Mouse (Mus musculus) intestine, postnatal 0 days (tissue): ENCODE measurements around the gene Thbs2. TPM values are rescaled to one million over a fixed set of nuclear protein-coding genes. Genes with fewer than 3 reads are reported as not detected.

Experiments
- ATAC-seq: fragments of 200-750 bp; cut with Nextera tagmentation; 2 replicates; pipeline ENCODE4 v1.8.0; 2017; ENCODE audit warnings: mild to moderate bottlenecking, moderate TSS enrichment, moderate library complexity
- H3K27ac ChIP-seq: fragments of 300-500 bp; sonication (generic); 2 replicates; pipeline ENCODE4 v1.5.1; 2014; ENCODE audit warnings: mild to moderate bottlenecking, low read depth, low read length, moderate library complexity
- H3K27me3 ChIP-seq: fragments of 300-500 bp; sonication (generic); replicated peaks from 2 replicates; pipeline ENCODE4 v1.6.1; 2014; ENCODE audit warnings: low read length, mixed read lengths; ENCODE audit not compliant: control insufficient read depth, insufficient read depth
- H3K36me3 ChIP-seq: fragments of 300-500 bp; sonication (generic); 2 replicates; pipeline ENCODE4 v1.6.1; 2014; ENCODE audit warnings: mild to moderate bottlenecking, moderate library complexity; ENCODE audit not compliant: control insufficient read depth, insufficient read depth
- H3K4me1 ChIP-seq: fragments of 300-500 bp; sonication (generic); replicated peaks from 2 replicates; pipeline ENCODE4 v1.6.1; 2014; ENCODE audit warnings: antibody characterized with exemption, low read length, mixed read lengths; ENCODE audit not compliant: control insufficient read depth, insufficient read depth
- H3K4me2 ChIP-seq: fragments of 300-500 bp; sonication (generic); replicated peaks from 2 replicates; pipeline ENCODE4 v1.6.1; 2014; ENCODE audit warnings: low read depth, mild to moderate bottlenecking, moderate library complexity
- H3K4me3 ChIP-seq: fragments of 300-500 bp; sonication (generic); 2 replicates; pipeline ENCODE4 v1.5.1; 2014; ENCODE audit warnings: low read depth, low read length
- H3K9ac ChIP-seq: fragments of 300-500 bp; sonication (generic); 2 replicates; pipeline ENCODE4 v1.6.1; 2014; ENCODE audit warnings: mild to moderate bottlenecking, low read depth, low read length
- H3K9me3 ChIP-seq: fragments of 300-500 bp; sonication (generic); 2 replicates; pipeline ENCODE4 v1.6.1; 2016; ENCODE audit warnings: mixed run types; ENCODE audit not compliant: control insufficient read depth
- CTCF ChIP-seq: sonication (generic); IDR thresholded peaks from 2 replicates; pipeline ENCODE4 v1.5.1; 2016; ENCODE audit warnings: low read depth, mild to moderate bottlenecking, control low read depth, antibody characterized with exemption, moderate library complexity
- WGBS: fragments of 180-500 bp; shearing (Covaris S2); extraction: QIAGEN DNeasy Blood & Tissue Kit; methylation state at CpG from one replicate; pipeline ENCODE4 v1.1.7; 2014; 5-methylcytosine and 5-hydroxymethylcytosine counted together
- polyA plus RNA-seq: library from polyadenylated mRNA; unstranded; fragments of >200 nt; fragmentation: Nextera tagmentation; extraction: Ambion mirVana; gene quantifications from 2 replicates; pipeline ENCODE4 v1.2.1, GENCODE M21; 2015

Gene Thbs2
- polyA plus RNA-seq, 1 experiment from 2014 or later = 20.5 TPM

- H3K27ac ChIP-seq = no peak overlapping the region
- peaks cover 5% of the 10 kb centered on the region; the same call in 1 of the 2 replicates for H3K36me3 ChIP-seq
- no peaks in the 10 kb centered on the region for H3K4me1 ChIP-seq
- H3K9me3 ChIP-seq = no peaks in the 10 kb centered on the region
- H3K9ac ChIP-seq = no peak overlapping the region
- H3K27me3 ChIP-seq = no peaks in the 10 kb centered on the region
- TF ChIP-seq CTCF = no peak
- H3K4me2 ChIP-seq = peak overlapping the region; percentile 40
- H3K4me3 ChIP-seq = peak overlapping the region; percentile 32; the same call in 1 of the 2 replicates
- no peak for ATAC-seq
- 46% methylated on average over 6 of the region's 6 CpGs for WGBS
Measured at GRCm38 (mm10) chr17:14691901-14692300, 2.1 kb downstream of the Thbs2 start.

GRCm38 (mm10) chr17:14691197-14691596 is 2.8 kb downstream of the Thbs2 start:
- Histone ChIP-seq H3K9me3 (no peaks in the 10 kb centered on the region), H3K27me3 (no peaks in the 10 kb centered on the region), H3K27ac (no peak overlapping the region), H3K36me3 (peaks cover 5% of the 10 kb centered on the region; the same call in 1 of the 2 replicates), H3K4me3 (no peak overlapping the region), H3K9ac (no peak overlapping the region), H3K4me2 (peak overlapping the region; percentile 40; the same call in 1 of the 2 replicates), H3K4me1 (no peaks in the 10 kb centered on the region)
- ATAC-seq = no peak
- no peak for TF ChIP-seq CTCF
- 38% methylated on average over 4 of the region's 4 CpGs for WGBS

GRCm38 (mm10) chr17:14682836-14683235 is 11.2 kb downstream of the Thbs2 start:
- no peak overlapping the region for H3K9ac ChIP-seq
- no peaks in the 10 kb centered on the region for H3K27me3 ChIP-seq
- H3K4me1 ChIP-seq = no peaks in the 10 kb centered on the region
- no peak overlapping the region for H3K4me3 ChIP-seq
- no peak for TF ChIP-seq CTCF
- WGBS = 83% methylated on average over 7 of the region's 7 CpGs
- no peak for ATAC-seq
- no peaks in the 10 kb centered on the region for H3K9me3 ChIP-seq
- H3K4me2 ChIP-seq = no peak overlapping the region
- H3K36me3 ChIP-seq = peaks cover 25% of the 10 kb centered on the region
- no peak overlapping the region for H3K27ac ChIP-seq

- H3K36me3 ChIP-seq = peaks cover 25% of the 10 kb centered on the region
- ATAC-seq = no peak
- no peaks in the 10 kb centered on the region for H3K4me1 ChIP-seq
Measured at GRCm38 (mm10) chr17:14681047-14681446, 13.0 kb downstream of the Thbs2 start.

GRCm38 (mm10) chr17:14677198-14677597 is 16.8 kb downstream of the Thbs2 start:
- peaks cover 16% of the 10 kb centered on the region for H3K36me3 ChIP-seq
- H3K27me3 ChIP-seq = no peaks in the 10 kb centered on the region
- ATAC-seq = no peak
- H3K4me3 ChIP-seq = no peak overlapping the region
- no peak overlapping the region for H3K4me2 ChIP-seq
- H3K9me3 ChIP-seq = no peaks in the 10 kb centered on the region
- no peak overlapping the region for H3K9ac ChIP-seq
- 71% methylated on average over 8 of the region's 8 CpGs for WGBS
- no peak overlapping the region for H3K27ac ChIP-seq
- TF ChIP-seq CTCF = no peak
- H3K4me1 ChIP-seq = no peaks in the 10 kb centered on the region

More at GRCm38 (mm10) chr17:14681047-14681446, 13.0 kb downstream of the Thbs2 start:
- Histone ChIP-seq H3K4me3 (no peak overlapping the region), H3K27ac (no peak overlapping the region), H3K9me3 (no peaks in the 10 kb centered on the region), H3K27me3 (no peaks in the 10 kb centered on the region), H3K9ac (no peak overlapping the region), H3K4me2 (no peak overlapping the region)
- TF ChIP-seq CTCF = no peak
- WGBS = 93% methylated on average over 12 of the region's 12 CpGs

GRCm38 (mm10) chr17:14675517-14675916 is 18.5 kb downstream of the Thbs2 start:
- H3K27me3 ChIP-seq = no peaks in the 10 kb centered on the region
- H3K9ac ChIP-seq = no peak overlapping the region
- no peak overlapping the region for H3K4me2 ChIP-seq
- 57% methylated on average over 2 of the region's 2 CpGs for WGBS
- no peaks in the 10 kb centered on the region for H3K4me1 ChIP-seq
- no peak for ATAC-seq
- H3K36me3 ChIP-seq = peaks cover 16% of the 10 kb centered on the region
- no peak overlapping the region for H3K27ac ChIP-seq
- no peak for TF ChIP-seq CTCF
- H3K4me3 ChIP-seq = no peak overlapping the region
- H3K9me3 ChIP-seq = no peaks in the 10 kb centered on the region

GRCm38 (mm10) chr17:14672402-14672801 is 21.6 kb downstream of the Thbs2 start:
- ATAC-seq = no peak
- H3K9me3 ChIP-seq = no peaks in the 10 kb centered on the region
- H3K9ac ChIP-seq = no peak overlapping the region
- no peak for TF ChIP-seq CTCF
- H3K36me3 ChIP-seq = peaks cover 10% of the 10 kb centered on the region; the same call in 1 of the 2 replicates
- no peaks in the 10 kb centered on the region for H3K4me1 ChIP-seq
- H3K27me3 ChIP-seq = no peaks in the 10 kb centered on the region
- H3K27ac ChIP-seq = no peak overlapping the region
- H3K4me2 ChIP-seq = no peak overlapping the region
- H3K4me3 ChIP-seq = no peak overlapping the region
- 57% methylated on average over 5 of the region's 5 CpGs for WGBS
